Mouse (Mus musculus) frontal cortex, adult 2 months (tissue): ENCODE data around the gene Gm10600. TPM values are rescaled to one million over a fixed set of nuclear protein-coding genes. Genes with fewer than 3 reads are reported as not detected.
"Not testable (repeated sequence)": the region's sequence is repeated elsewhere in the genome, so short reads cannot be mapped to it uniquely, and the experiment has no call there.

ENCODE experiments used
- DNase-seq, 2 experiments: peaks; one replicate each; pipeline ENCODE4 v3.0.0; 2022; ENCODE audit warnings: low spot score in 1 of 2; ENCODE audit errors: extremely low spot score in 1 of 2
- polyA plus RNA-seq: library from polyadenylated mRNA; depleted of rRNA; stranded (reverse); fragments of >200 nt; gene quantifications from 2 replicates; pipeline ENCODE4 v1.2.3, GENCODE M21; 2012; rRNA removed

Gm10600 gene
- polyA plus RNA-seq, result not detected in 2 replicates

GRCm38 (mm10) chr4:42240339-42240738, at the start of gene Gm10600:
Gene Gm10600 (plus strand): TSS chr4:42240639.
- not testable (repeated sequence) for DNase-seq

GRCm38 (mm10) chr4:42255467-42255866, 15.0 kb downstream of the Gm10600 start, which contains the start of gene Ccl21b:
Gene Ccl21b (plus strand): TSS chr4:42255767.
- DNase-seq, result not testable (repeated sequence)

Other genes starting within 250 kb of the Gm10600 start
- gene Gm21093, start 205.9 kb upstream of the Gm10600 start, polyA plus RNA-seq, result 1.8 and 2.5 TPM in 2 replicates
- gene Gm3893, start 149.4 kb upstream of the Gm10600 start, polyA plus RNA-seq, result not detected in 2 replicates
- gene Gm13304, start 125.8 kb upstream of the Gm10600 start, polyA plus RNA-seq, result 0.63 and 0.80 TPM in 2 replicates
- gene Gm13306, start 87.2 kb upstream of the Gm10600 start, polyA plus RNA-seq, result 4.6 and 7.3 TPM in 2 replicates
- gene Gm13305, start 72.0 kb upstream of the Gm10600 start, polyA plus RNA-seq, result 0.32 and 0.53 TPM in 2 replicates
- gene Ccl21b, start 15.1 kb downstream of the Gm10600 start, polyA plus RNA-seq, result not detected in 2 replicates
- not detected in 2 replicates for gene Gm21953, start 53.6 kb downstream of the Gm10600 start, polyA plus RNA-seq
- gene Fam205a3, start 77.7 kb downstream of the Gm10600 start, polyA plus RNA-seq, result 0.66 TPM in 1 of 2 replicates, not detected in the other
- gene Gm21586, start 198.7 kb downstream of the Gm10600 start, polyA plus RNA-seq, result not detected in 2 replicates
- 1.1 and 1.3 TPM in 2 replicates for gene Gm2163, start 226.1 kb downstream of the Gm10600 start, polyA plus RNA-seq